ENCODE assay signal across 8 mouse cellular contexts in genomic region chr5:24352251-24352859, GRCm38 (mm10). TPM values are rescaled to one million over a fixed set of nuclear protein-coding genes. Genes with fewer than 3 reads are reported as not detected.
A peak's percentile ranks its signal among the peaks of the same experiment; 100 is the strongest.
DNase-seq lines count a peak whose midpoint lies in the region; ATAC-seq and TF ChIP-seq lines count a peak whose summit lies in the region.

No protein-coding gene starts in this region.

- TF ChIP-seq CTCF in lung, embryonic 14.5 days (IDR thresholded peaks at IDR 0.05; ENCODE audit: low read depth): no peak

- H3K36me3 ChIP-seq in lung, embryonic 14.5 days (ENCODE audit: insufficient read depth): no peaks in the 10 kb centered on the region
- H3K36me3 ChIP-seq in heart, embryonic 11.5 days (ENCODE audit: control insufficient read depth, insufficient read depth, low read length): no peaks in the 10 kb centered on the region
- no peaks in the 10 kb centered on the region for H3K36me3 ChIP-seq in limb, embryonic 14.5 days (ENCODE audit: control insufficient read depth, insufficient read depth, low read length)

- peak overlapping the region; percentile 91 for H3K27ac ChIP-seq in lung, embryonic 14.5 days (ENCODE audit: low read depth)
- peak overlapping the region; percentile 98 for H3K27ac ChIP-seq in heart, embryonic 11.5 days (ENCODE audit: low read depth, low read length)
- H3K27ac ChIP-seq in limb, embryonic 14.5 days (replicated peaks; ENCODE audit: low read depth, low read length): peak overlapping the region; percentile 67

- H3K9me3 ChIP-seq in lung, embryonic 14.5 days (ENCODE audit: low read depth, low read length): no peaks in the 10 kb centered on the region
- no peaks in the 10 kb centered on the region for H3K9me3 ChIP-seq in heart, embryonic 11.5 days (replicated peaks; ENCODE audit: control insufficient read depth, low read length)
- H3K9me3 ChIP-seq in limb, embryonic 14.5 days (ENCODE audit: control insufficient read depth, low read length): no peaks in the 10 kb centered on the region

- WGBS in lung, embryonic 14.5 days: 1% methylated on average over 24 of the region's 24 CpGs
- under 1% methylated on average over 24 of the region's 24 CpGs for WGBS in heart, embryonic 11.5 days (ENCODE audit: insufficient replicate concordance)
- 3% methylated on average over 23 of the region's 24 CpGs for WGBS in limb, embryonic 14.5 days

- ATAC-seq in lung, embryonic 14.5 days (ENCODE audit: insufficient read depth): peak; percentile 86
- peak; percentile 80 for ATAC-seq in heart, embryonic 11.5 days (replicated peaks; ENCODE audit: insufficient number of reproducible peaks, low FRiP score, low TSS enrichment)
- ATAC-seq in limb, embryonic 14.5 days (ENCODE audit: low FRiP score, low read depth): peak; percentile 84
- ATAC-seq in erythroblast, adult 5-6 weeks (replicated peaks; ENCODE audit: low FRiP score, poor library complexity, severe bottlenecking): no peak

- H3K4me1 ChIP-seq in lung, embryonic 14.5 days (ENCODE audit: insufficient read depth): peaks cover 38% of the 10 kb centered on the region
- H3K4me1 ChIP-seq in heart, embryonic 11.5 days (ENCODE audit: control insufficient read depth, insufficient read depth, low read length): peaks cover 51% of the 10 kb centered on the region
- H3K4me1 ChIP-seq in limb, embryonic 14.5 days (ENCODE audit: control insufficient read depth, insufficient read depth, low read length): peaks cover 18% of the 10 kb centered on the region

- peak overlapping the region; percentile 69 for H3K4me3 ChIP-seq in lung, embryonic 14.5 days (ENCODE audit: low read depth, low read length)
- H3K4me3 ChIP-seq in heart, embryonic 11.5 days (ENCODE audit: low read depth, low read length): peak overlapping the region; percentile 82
- H3K4me3 ChIP-seq in limb, embryonic 14.5 days (replicated peaks; ENCODE audit: low read length): peak overlapping the region; percentile 60

- peak overlapping the region; percentile 68; the same call in 1 of the 2 replicates for H3K9ac ChIP-seq in lung, embryonic 14.5 days
- H3K9ac ChIP-seq in heart, embryonic 11.5 days (ENCODE audit: low read depth, low read length): peak overlapping the region; percentile 94
- peak overlapping the region; percentile 21; the same call in 1 of the 2 replicates for H3K9ac ChIP-seq in limb, embryonic 14.5 days (ENCODE audit: low read depth, low read length, severe bottlenecking)

- no peak for TF ChIP-seq POLR2A in limb, embryonic 14.5 days (IDR thresholded peaks at IDR 0.05; ENCODE audit: borderline replicate concordance, extremely low read depth, insufficient read depth, insufficient read length)

- H3K4me2 ChIP-seq in lung, embryonic 14.5 days: peak overlapping the region; percentile 98
- H3K4me2 ChIP-seq in heart, embryonic 11.5 days: peak overlapping the region; percentile 92
- peak overlapping the region; percentile 99 for H3K4me2 ChIP-seq in limb, embryonic 14.5 days (replicated peaks; ENCODE audit: low read depth, low read length, severe bottlenecking)

- peak; percentile 89 for DNase-seq in lung, embryonic 14.5 days
- no peak for DNase-seq in lung, postnatal 14 days
- peak; percentile 45 to 53 for DNase-seq in cerebellum, postnatal 25 days
- peak; percentile 65 for DNase-seq in limb, embryonic 14.5 days (ENCODE audit: low spot score)
- DNase-seq in ovary, adult 18-20 months (ENCODE audit: low spot score): peak; percentile 86
- no peak for DNase-seq in c-Kit-positive CD71-positive TER-119-positive erythroid progenitor cells, embryonic 14.5 days (ENCODE audit: low spot score)

- peaks cover 29% of the 10 kb centered on the region for H3K27me3 ChIP-seq in lung, embryonic 14.5 days (ENCODE audit: insufficient read depth, low read length)
- peaks cover 7% of the 10 kb centered on the region for H3K27me3 ChIP-seq in heart, embryonic 11.5 days (ENCODE audit: control insufficient read depth, insufficient read depth, low read length)
- H3K27me3 ChIP-seq in limb, embryonic 14.5 days (ENCODE audit: control insufficient read depth, insufficient read depth, low read length): peaks cover 30% of the 10 kb centered on the region

RNA-seq across cellular contexts. Expression of gene Kcnh2, which starts 1.0 kb away (rescaled TPM):
- 3.9 and 5.5 TPM in 2 replicates for polyA plus RNA-seq in lung, embryonic 14.5 days (2014; fragmentation: Nextera tagmentation; extraction: Ambion mirVana)
- polyA plus RNA-seq in heart, embryonic 11.5 days (2014; fragmentation: Nextera tagmentation; extraction: Ambion mirVana): 19.4 and 20.8 TPM in 2 replicates
- polyA plus RNA-seq in limb, embryonic 14.5 days (2012; rRNA removed): 16.2 and 26.5 TPM in 2 replicates
- 2.8 and 3.8 TPM in 2 replicates for polyA plus RNA-seq in limb, embryonic 14.5 days (2014; fragmentation: Nextera tagmentation; extraction: Ambion mirVana)
- total RNA-seq in erythroblast, adult 5-6 weeks (2015; ENCODE audit: low replicate concordance): not detected in 2 replicates
- 0.14 TPM in 1 of 2 replicates, not detected in the other for total RNA-seq in erythroblast, adult 5-6 weeks (2017; ENCODE audit: low replicate concordance)

RNA-seq across cellular contexts. Expression of gene Nos3, which starts 12.3 kb away (rescaled TPM):
- 13.8 and 15.7 TPM in 2 replicates for polyA plus RNA-seq in lung, embryonic 14.5 days (2014; fragmentation: Nextera tagmentation; extraction: Ambion mirVana)
- polyA plus RNA-seq in heart, embryonic 11.5 days (2014; fragmentation: Nextera tagmentation; extraction: Ambion mirVana): 21.5 and 30.4 TPM in 2 replicates
- 7.3 and 7.4 TPM in 2 replicates for polyA plus RNA-seq in limb, embryonic 14.5 days (2012; rRNA removed)
- polyA plus RNA-seq in limb, embryonic 14.5 days (2014; fragmentation: Nextera tagmentation; extraction: Ambion mirVana): 4.8 and 6.1 TPM in 2 replicates
- total RNA-seq in erythroblast, adult 5-6 weeks (2015; ENCODE audit: low replicate concordance): not detected in 2 replicates
- total RNA-seq in erythroblast, adult 5-6 weeks (2017; ENCODE audit: low replicate concordance): not detected in 2 replicates

RNA-seq across cellular contexts. Expression of gene Atg9b, which starts 39.6 kb away (rescaled TPM):
- 0.53 and 0.71 TPM in 2 replicates for polyA plus RNA-seq in lung, embryonic 14.5 days (2014; fragmentation: Nextera tagmentation; extraction: Ambion mirVana)
- polyA plus RNA-seq in heart, embryonic 11.5 days (2014; fragmentation: Nextera tagmentation; extraction: Ambion mirVana): 0.49 and 1.5 TPM in 2 replicates
- 1.7 and 2.4 TPM in 2 replicates for polyA plus RNA-seq in limb, embryonic 14.5 days (2012; rRNA removed)
- 0.54 and 1.3 TPM in 2 replicates for polyA plus RNA-seq in limb, embryonic 14.5 days (2014; fragmentation: Nextera tagmentation; extraction: Ambion mirVana)
- total RNA-seq in erythroblast, adult 5-6 weeks (2015; ENCODE audit: low replicate concordance): not detected in 2 replicates
- total RNA-seq in erythroblast, adult 5-6 weeks (2017; ENCODE audit: low replicate concordance): not detected in 2 replicates

RNA-seq across cellular contexts. Expression of gene Abcb8, which starts 41.1 kb away (rescaled TPM):
- 39.4 and 43.5 TPM in 2 replicates for polyA plus RNA-seq in lung, embryonic 14.5 days (2014; fragmentation: Nextera tagmentation; extraction: Ambion mirVana)
- polyA plus RNA-seq in heart, embryonic 11.5 days (2014; fragmentation: Nextera tagmentation; extraction: Ambion mirVana): 44.6 and 53.1 TPM in 2 replicates
- 45.3 and 58.3 TPM in 2 replicates for polyA plus RNA-seq in limb, embryonic 14.5 days (2012; rRNA removed)
- 35.8 and 37.3 TPM in 2 replicates for polyA plus RNA-seq in limb, embryonic 14.5 days (2014; fragmentation: Nextera tagmentation; extraction: Ambion mirVana)
- 11.3 and 22.7 TPM in 2 replicates for total RNA-seq in erythroblast, adult 5-6 weeks (2015; ENCODE audit: low replicate concordance)
- 2.9 and 5.5 TPM in 2 replicates for total RNA-seq in erythroblast, adult 5-6 weeks (2017; ENCODE audit: low replicate concordance)

Comparison
In these comparisons a context has a peak if more than half of its experiments do, and no peak if none do; other contexts are left out.
1. DNase-seq: peak in lung, embryonic 14.5 days (single experiment), cerebellum, postnatal 25 days (2 of 2), limb, embryonic 14.5 days (single experiment) and ovary, adult 18-20 months (single experiment); none in lung, postnatal 14 days (single experiment) and c-Kit-positive CD71-positive TER-119-positive erythroid progenitor cells, embryonic 14.5 days (single experiment).
2. H3K9ac ChIP-seq: peak in every context shown above with its lines; median percentile 94 in heart, embryonic 11.5 days; 68 in lung, embryonic 14.5 days; 21 in limb, embryonic 14.5 days.
3. Peak in every context shown above with its lines, with median percentiles within 50 percentile points of each other: H3K27ac ChIP-seq, H3K4me2 ChIP-seq and H3K4me3 ChIP-seq.